Mouse (Mus musculus): ENCODE results near the gene Sfxn5.

The Sfxn5 gene

DNA sequence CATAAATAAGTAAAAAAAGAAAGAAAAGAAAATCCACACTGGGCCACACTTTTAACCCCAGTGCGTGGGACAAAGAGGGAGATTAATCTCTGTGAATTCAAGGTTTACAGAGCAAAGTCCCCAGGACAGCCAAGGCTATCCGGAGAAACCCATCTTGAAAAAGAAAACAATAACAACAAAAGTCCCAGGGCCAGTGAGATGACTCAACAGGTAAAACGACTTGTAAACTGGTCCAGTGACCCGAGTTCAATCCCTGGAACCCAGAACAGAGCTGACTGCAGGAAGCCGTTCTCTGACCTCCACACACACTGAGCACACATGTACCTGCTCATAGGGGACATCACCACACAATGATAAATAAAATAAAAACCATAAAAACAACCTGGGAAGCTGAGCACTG is 31.2 kb upstream of the Sfxn5 start:
- no peak for DNase-seq (ENCODE audit: low spot score in 2 of 2)

DNA sequence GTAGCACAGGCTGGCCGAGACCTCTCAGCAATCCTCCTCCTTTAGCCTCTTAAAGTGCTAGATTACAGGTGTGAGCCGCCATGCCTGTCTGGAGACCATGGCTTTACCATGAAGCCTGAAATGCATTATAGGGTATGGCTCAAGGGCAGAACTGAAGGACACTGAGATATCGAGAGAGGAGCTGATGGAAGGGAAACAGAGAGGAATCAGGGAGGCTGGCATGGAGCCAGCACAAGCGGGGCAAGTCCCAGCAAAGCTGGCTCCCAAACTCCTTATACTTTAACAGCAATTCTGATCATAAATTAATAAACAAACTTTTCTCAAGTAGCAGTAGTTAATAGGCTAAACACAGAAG is 30.7 kb upstream of the Sfxn5 start:
- DNase-seq (ENCODE audit: low spot score in 2 of 2): no peak

- no peak for DNase-seq (ENCODE audit: low spot score in 2 of 2)
Observed at GRCm38 (mm10) chr6:85363231-85363905, 30.1 kb upstream of the Sfxn5 start.

DNA sequence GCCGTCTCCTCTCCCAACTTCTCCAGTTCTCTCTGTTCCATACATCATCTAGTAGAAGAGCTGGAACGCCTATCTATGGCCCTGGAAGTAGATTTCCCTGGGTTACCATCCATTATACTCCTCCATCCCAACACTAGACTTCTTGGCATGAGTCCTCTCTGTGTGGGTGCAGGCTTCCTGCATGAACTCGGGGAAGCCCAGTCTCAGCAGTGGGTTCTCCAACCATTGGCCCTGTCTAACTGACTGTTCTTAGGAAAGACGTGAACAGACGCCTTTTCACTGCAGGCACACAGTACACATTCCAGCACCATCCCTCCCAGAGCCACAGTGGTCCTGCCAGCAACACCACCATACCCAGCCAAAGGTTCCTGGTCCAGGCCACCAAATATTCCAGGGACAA is 29.4 kb upstream of the Sfxn5 start:
- DNase-seq (ENCODE audit: low spot score in 2 of 2): no peak

DNA sequence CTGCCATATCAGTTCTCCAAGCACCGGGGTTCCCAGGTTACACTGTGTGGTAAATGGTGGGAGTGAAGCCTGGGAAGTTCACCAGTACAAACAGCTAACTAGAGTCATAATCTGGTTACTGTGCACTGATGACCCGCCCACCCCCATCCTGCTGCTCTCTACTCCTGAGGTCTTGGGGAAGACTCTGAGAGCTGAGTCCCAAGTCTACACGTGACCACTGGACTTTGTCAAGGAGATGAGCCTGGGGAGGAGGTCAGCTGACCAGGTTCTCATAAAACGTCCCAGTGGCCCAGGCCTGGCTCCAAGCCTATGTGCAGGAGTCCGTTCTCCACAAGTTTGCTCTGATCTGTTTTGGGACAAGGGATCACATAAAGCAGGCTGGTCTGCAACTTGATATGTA is 27.1 kb upstream of the Sfxn5 start:
- no peak for DNase-seq (ENCODE audit: low spot score in 2 of 2)

DNA sequence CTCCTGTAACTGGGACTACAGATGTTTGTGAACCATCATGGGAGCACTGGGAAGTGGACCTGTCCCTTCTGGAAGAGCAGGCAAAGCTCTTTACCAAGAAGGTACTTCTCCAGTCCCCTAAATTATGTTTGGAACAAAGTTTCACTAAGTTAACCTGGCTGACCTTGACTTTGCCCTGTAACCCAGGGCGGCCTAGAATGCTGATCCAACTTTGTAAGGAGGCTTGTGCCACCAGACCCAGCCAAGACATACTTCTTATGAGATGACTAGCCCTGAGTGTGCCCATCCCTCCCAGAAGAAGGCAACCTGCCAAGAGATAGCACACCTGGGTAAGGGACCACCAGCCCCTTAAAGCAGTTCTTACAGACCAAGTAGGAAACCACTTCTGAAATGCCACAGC is 25.7 kb upstream of the Sfxn5 start:
- DNase-seq (ENCODE audit: low spot score in 2 of 2): no peak

GRCm38 (mm10) chr6:85356682-85357465 is 23.7 kb upstream of the Sfxn5 start:
- no peak for DNase-seq (ENCODE audit: low spot score in 2 of 2)

DNA sequence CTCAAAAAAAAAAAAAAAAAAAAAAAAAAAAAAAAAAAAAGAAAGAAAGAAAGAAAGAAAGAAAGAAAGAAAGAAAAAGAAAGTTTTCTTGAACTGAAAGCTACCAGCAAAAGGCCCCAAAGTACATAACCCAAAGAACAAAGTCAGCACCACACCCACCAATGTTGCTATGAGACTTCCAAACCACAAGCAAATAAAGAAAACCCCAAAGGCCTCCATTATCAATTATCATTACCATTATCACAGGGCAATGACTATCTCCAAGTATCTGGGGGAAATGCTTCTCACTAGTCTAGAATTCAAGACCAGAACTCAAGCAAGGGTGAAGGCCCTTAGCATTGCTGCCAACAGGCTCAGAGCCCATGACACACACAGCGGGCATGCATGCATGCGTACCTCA is 22.5 kb upstream of the Sfxn5 start:
- DNase-seq (ENCODE audit: low spot score in 2 of 2): no peak

DNA sequence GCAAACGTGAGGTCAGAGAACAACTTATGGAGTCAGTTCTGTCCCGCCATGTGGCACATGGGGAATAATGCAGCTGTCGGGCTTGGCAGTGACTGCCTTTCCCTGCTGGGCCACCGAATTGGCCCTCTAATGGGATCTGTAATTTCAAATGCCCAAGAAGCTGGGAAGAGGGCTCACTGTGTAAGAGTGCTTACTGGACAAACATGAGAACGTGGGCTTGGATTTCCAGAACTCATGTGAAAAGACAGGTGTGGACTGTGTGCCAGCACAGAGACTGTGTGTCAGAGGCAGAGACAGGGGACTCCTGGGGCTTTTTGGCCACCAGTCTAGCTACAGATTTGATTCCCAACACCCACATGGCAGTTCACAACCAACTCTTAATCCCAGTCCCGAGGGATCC is 21.5 kb upstream of the Sfxn5 start:
- no peak for DNase-seq (ENCODE audit: low spot score in 2 of 2)

GRCm38 (mm10) chr6:85353706-85354105 is 20.5 kb upstream of the Sfxn5 start:
- no peak for DNase-seq (ENCODE audit: low spot score in 2 of 2)

- no peak for DNase-seq (ENCODE audit: low spot score in 2 of 2)
Observed at GRCm38 (mm10) chr6:85350157-85350556, 16.9 kb upstream of the Sfxn5 start.

DNA sequence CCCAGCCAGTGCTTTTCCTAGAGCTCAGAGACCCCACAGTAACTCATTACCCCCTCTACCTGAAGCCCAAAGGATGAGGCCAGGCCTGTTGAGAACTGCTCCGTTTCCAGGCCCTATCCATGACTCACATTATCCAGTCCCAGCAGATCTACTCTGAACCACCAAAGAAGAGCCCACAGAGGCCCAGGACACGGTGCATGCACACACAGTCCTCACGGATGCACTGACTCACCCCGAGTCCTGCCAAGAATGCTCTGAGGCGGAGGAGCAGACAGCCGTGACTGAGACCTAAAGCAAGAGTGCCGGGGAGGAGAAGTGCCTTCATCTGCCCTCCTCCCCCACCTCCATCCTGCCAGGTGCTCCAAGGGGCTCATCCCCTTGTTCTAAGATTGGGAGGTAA is 16.0 kb upstream of the Sfxn5 start:
- DNase-seq (ENCODE audit: low spot score in 2 of 2): no peak

- DNase-seq (ENCODE audit: low spot score in 2 of 2): no peak
Observed at GRCm38 (mm10) chr6:85348133-85348532, 14.9 kb upstream of the Sfxn5 start.

GRCm38 (mm10) chr6:85346028-85346634 is 12.9 kb upstream of the Sfxn5 start:
- peak; percentile 58 to 79 for DNase-seq (ENCODE audit: low spot score in 2 of 2)

DNA sequence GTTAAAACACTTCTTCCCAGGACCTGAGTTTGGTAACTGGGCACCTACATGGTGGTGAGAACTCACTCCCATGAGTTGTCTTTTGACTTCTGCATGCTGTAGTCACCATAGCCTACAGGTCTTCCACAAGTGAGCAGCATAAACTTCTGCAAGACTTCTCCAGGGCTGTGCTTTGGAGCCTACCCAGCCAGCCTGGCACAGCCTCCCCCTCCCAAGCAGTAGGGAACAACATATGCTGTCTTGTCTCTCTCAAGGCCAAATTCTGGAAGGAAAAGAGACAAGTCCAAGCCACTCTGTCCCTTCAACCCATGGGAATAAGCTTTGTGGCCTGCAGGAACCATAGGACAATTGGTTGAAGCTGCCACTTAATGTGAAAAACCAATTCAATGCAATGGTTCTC is 11.7 kb upstream of the Sfxn5 start:
- DNase-seq (ENCODE audit: low spot score in 2 of 2): no peak

DNA sequence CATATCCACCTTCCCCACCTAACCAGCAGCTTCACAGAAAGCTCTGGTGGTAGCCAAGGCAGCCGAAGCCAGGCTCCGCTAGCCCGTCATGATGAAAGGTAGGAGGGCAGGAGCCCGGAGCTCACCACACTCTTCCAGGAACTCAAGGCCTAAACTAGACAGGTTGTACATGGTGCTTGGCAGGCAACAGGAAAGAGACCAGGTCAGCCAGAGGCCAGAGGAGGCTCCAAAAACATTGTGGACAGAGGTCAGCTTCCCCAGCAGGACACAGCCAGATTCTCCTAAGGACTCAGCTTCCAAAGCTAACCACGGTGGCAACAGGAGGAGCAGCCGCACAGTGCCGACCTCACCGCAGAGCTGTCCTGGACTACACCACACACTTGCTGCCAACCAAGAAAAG is 9.8 kb upstream of the Sfxn5 start:
- DNase-seq (ENCODE audit: low spot score in 2 of 2): no peak

- no peak for DNase-seq (ENCODE audit: low spot score in 2 of 2)
Observed at GRCm38 (mm10) chr6:85341814-85342501, 8.7 kb upstream of the Sfxn5 start.

DNA sequence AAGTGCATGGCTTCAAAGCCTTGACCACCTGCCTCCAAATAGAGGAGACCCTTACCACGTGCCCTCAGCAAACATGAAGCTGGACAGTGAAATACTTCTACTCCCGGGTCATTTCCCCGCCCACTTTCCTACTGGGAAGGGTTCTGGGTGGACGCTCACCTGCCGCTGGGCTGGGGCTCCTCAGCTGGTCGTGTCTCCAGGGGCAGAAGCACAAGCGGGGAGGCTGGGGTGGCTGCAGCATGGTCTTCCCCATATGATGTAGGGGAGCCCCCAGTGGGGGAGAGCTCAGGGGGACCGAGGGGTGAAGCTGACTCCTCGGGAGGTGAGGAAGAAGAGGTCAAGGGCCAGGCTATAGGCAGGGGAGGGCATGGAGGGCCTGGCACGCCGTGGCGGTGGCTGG is 7.0 kb upstream of the Sfxn5 start:
- no peak for DNase-seq (ENCODE audit: low spot score in 2 of 2)

DNA sequence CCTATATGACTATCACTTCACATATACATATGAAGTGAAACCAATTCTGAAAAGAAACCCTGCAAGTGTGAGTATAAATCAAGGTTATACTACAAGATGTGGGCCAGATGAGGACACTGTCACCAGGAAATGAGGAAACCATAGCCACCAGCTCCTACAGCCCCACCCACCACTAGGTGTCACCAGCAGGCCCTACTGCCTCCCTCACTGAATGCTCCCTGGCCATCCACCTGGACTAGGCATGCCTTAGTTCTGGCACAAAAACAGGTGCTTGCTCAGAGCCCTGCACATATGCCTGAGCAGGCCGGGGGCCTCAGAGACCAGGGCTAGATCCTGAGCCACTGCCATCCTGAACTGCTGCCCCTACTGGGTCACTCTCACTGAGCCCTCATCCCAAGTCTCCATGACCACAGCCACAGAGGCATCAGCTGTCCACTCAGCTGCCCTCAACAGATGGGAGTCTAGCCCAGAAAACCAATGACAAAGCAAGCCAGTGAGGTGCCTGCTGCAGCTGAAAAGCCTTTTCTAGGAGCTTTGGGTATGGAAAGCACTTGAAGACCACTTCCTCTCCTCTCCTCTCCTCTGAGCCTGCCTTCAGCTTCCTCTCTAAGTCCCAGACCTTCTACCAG is 6.2 kb upstream of the Sfxn5 start:
- DNase-seq (ENCODE audit: low spot score in 2 of 2): peak; percentile 24 to 50

GRCm38 (mm10) chr6:85336944-85337343 is 3.7 kb upstream of the Sfxn5 start:
- no peak for DNase-seq (ENCODE audit: low spot score in 2 of 2)

DNA sequence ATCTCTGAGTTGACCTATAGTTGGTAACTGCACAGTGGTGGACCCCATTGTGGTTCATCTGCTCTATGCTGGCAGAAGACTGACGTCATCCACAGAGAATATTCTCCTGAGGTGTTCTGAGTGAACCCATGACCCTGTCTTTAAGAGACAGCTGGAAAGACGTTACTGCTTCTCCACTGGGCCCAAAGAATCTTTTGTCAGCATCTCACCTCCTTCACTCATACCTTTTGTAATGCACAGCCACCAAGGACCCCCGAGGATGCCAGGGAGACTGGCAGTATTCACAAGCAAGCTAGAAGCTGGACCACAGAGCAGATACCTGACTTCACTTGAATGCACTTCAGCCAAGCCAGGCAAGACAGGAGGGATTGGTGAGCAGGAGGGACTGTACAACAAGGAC is 2.1 kb upstream of the Sfxn5 start:
- no peak for DNase-seq (ENCODE audit: low spot score in 2 of 2)

DNA sequence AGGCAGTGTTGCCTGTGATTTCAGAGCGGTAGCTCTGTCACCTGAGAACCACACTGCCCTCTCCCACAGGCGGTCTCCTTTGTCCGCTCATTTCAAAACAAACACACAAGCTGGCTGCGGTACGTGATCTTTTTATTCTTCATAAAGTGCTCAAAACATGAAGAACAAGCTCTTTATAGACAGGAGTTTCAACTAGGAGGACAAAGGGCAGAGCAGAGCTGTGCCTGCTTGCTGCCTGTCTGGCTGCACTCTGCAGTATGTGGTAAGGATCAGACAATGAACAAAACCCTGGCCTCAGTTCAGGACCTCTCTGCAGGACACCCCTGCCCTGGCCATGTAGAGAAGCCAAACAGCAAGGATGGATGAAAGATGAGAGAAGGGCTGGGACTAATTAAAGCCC is 1.6 kb upstream of the Sfxn5 start:
- no peak for DNase-seq (ENCODE audit: low spot score in 2 of 2)
